Mouse (Mus musculus) forebrain, embryonic 12.5 days (tissue): ENCODE results near the gene Cldnd1. TPM values are rescaled to one million over a fixed set of nuclear protein-coding genes. Genes with fewer than 3 reads are reported as not detected.

Experiments
- ATAC-seq: fragments of 200-750 bp; cut with Nextera tagmentation; 2 replicates; pipeline ENCODE4 v1.8.0; 2017; ENCODE audit warnings: moderate TSS enrichment; ENCODE audit not compliant: low FRiP score
- H3K27ac ChIP-seq: fragments of 300-500 bp; sonication (generic); 2 replicates; pipeline ENCODE4 v1.5.1; 2016; ENCODE audit warnings: mild to moderate bottlenecking
- H3K27me3 ChIP-seq: fragments of 300-500 bp; sonication (generic); 2 replicates; pipeline ENCODE4 v1.6.1; 2016; ENCODE audit warnings: mild to moderate bottlenecking
- H3K36me3 ChIP-seq: fragments of 300-500 bp; sonication (generic); replicated peaks from 2 replicates; pipeline ENCODE4 v1.6.1; 2016; ENCODE audit warnings: mild to moderate bottlenecking
- H3K4me1 ChIP-seq: fragments of 300-500 bp; sonication (generic); 2 replicates; pipeline ENCODE4 v1.6.1; 2016
- H3K4me2 ChIP-seq: fragments of 300-500 bp; sonication (generic); 2 replicates; pipeline ENCODE4 v1.6.1; 2016; ENCODE audit warnings: mild to moderate bottlenecking, moderate library complexity
- H3K4me3 ChIP-seq: fragments of 300-500 bp; sonication (generic); replicated peaks from 2 replicates; pipeline ENCODE4 v1.5.1; 2016; ENCODE audit warnings: mild to moderate bottlenecking
- H3K9ac ChIP-seq: fragments of 300-500 bp; sonication (generic); 2 replicates; pipeline ENCODE4 v1.6.1; 2016; ENCODE audit warnings: mild to moderate bottlenecking
- H3K9me3 ChIP-seq: fragments of 300-500 bp; sonication (generic); 2 replicates; pipeline ENCODE4 v1.6.1; 2016
- WGBS: fragments of 180-500 bp; shearing (Covaris S2); methylation state at CpG from one replicate; pipeline ENCODE4 v1.1.7; 2016; 5-methylcytosine and 5-hydroxymethylcytosine counted together
- polyA plus RNA-seq: library from polyadenylated mRNA; unstranded; fragments of >200 nt; fragmentation: Nextera tagmentation; extraction: Ambion mirVana; gene quantifications from 2 replicates; pipeline ENCODE4 v1.2.1, GENCODE M21; 2016

Gene Cldnd1
- polyA plus RNA-seq: 104 and 115 TPM in 2 replicates

GRCm38 (mm10) chr16:58727477-58728131 lies at the start of gene Cldnd1:
Cldnd1 (plus strand) TSS chr16:58727910.
- H3K27ac ChIP-seq: peak within 1 kb of the TSS; percentile 76; the same call in 1 of the 2 replicates
- H3K4me2 ChIP-seq: peak within 1 kb of the TSS; percentile 62
- H3K27me3 ChIP-seq: no peaks in the 10 kb centered on the region
- H3K9ac ChIP-seq: peak within 1 kb of the TSS; percentile 78
- peaks cover 4% of the 10 kb centered on the region for H3K4me1 ChIP-seq
- H3K4me3 ChIP-seq: peak within 1 kb of the TSS; percentile 84
- ATAC-seq: peak; percentile 100
- 2% methylated on average over 34 of the region's 35 CpGs for WGBS
- peaks cover 27% of the 10 kb centered on the region for H3K36me3 ChIP-seq
- no peaks in the 10 kb centered on the region for H3K9me3 ChIP-seq

GRCm38 (mm10) chr16:58678660-58679059 lies 49.0 kb upstream of the Cldnd1 start:
- Histone ChIP-seq H3K27me3 (no peaks in the 10 kb centered on the region), H3K4me3 (no peak overlapping the region), H3K4me2 (no peak overlapping the region), H3K9me3 (no peaks in the 10 kb centered on the region), H3K4me1 (no peaks in the 10 kb centered on the region), H3K9ac (no peak overlapping the region), H3K27ac (no peak overlapping the region), H3K36me3 (peaks cover 29% of the 10 kb centered on the region)
- ATAC-seq: no peak
- 79% methylated on average over 7 of the region's 7 CpGs for WGBS

GRCm38 (mm10) chr16:58682046-58682445 lies 45.7 kb upstream of the Cldnd1 start:
- 94% methylated on average over 6 of the region's 6 CpGs for WGBS
- ATAC-seq: no peak
- no peak overlapping the region for H3K4me3 ChIP-seq

GRCm38 (mm10) chr16:58682870-58683269 lies 44.8 kb upstream of the Cldnd1 start:
- no peak overlapping the region for H3K4me2 ChIP-seq
- no peaks in the 10 kb centered on the region for H3K27me3 ChIP-seq
- H3K4me3 ChIP-seq: no peak overlapping the region
- no peaks in the 10 kb centered on the region for H3K9me3 ChIP-seq
- H3K27ac ChIP-seq: no peak overlapping the region
- WGBS: 80% methylated on average over 7 of the region's 7 CpGs
- H3K36me3 ChIP-seq: peaks cover 4% of the 10 kb centered on the region
- no peaks in the 10 kb centered on the region for H3K4me1 ChIP-seq
- no peak for ATAC-seq
- no peak overlapping the region for H3K9ac ChIP-seq

More at GRCm38 (mm10) chr16:58682046-58682445, 45.7 kb upstream of the Cldnd1 start:
- H3K4me1 ChIP-seq: no peaks in the 10 kb centered on the region
- H3K27ac ChIP-seq: no peak overlapping the region
- peaks cover 9% of the 10 kb centered on the region for H3K36me3 ChIP-seq
- no peaks in the 10 kb centered on the region for H3K9me3 ChIP-seq
- H3K27me3 ChIP-seq: no peaks in the 10 kb centered on the region
- H3K4me2 ChIP-seq: no peak overlapping the region
- H3K9ac ChIP-seq: no peak overlapping the region

GRCm38 (mm10) chr16:58683911-58684310 lies 43.8 kb upstream of the Cldnd1 start:
- Histone ChIP-seq H3K4me3 (no peak overlapping the region), H3K4me1 (no peaks in the 10 kb centered on the region), H3K9ac (no peak overlapping the region), H3K4me2 (no peak overlapping the region), H3K27ac (no peak overlapping the region), H3K9me3 (no peaks in the 10 kb centered on the region), H3K27me3 (no peaks in the 10 kb centered on the region), H3K36me3 (no peaks in the 10 kb centered on the region; the same call in 1 of the 2 replicates)
- ATAC-seq: no peak
- WGBS: 90% methylated on average over 4 of the region's 4 CpGs

- no peaks in the 10 kb centered on the region; the same call in 1 of the 2 replicates for H3K36me3 ChIP-seq
- H3K9ac ChIP-seq: no peak overlapping the region
- no peak overlapping the region for H3K4me3 ChIP-seq
- H3K9me3 ChIP-seq: no peaks in the 10 kb centered on the region
- no peaks in the 10 kb centered on the region for H3K4me1 ChIP-seq
- no peak overlapping the region for H3K27ac ChIP-seq
- H3K4me2 ChIP-seq: no peak overlapping the region
- no peaks in the 10 kb centered on the region for H3K27me3 ChIP-seq
- ATAC-seq: no peak
Observed at GRCm38 (mm10) chr16:58684537-58684936, 43.2 kb upstream of the Cldnd1 start.

- Histone ChIP-seq H3K27ac (no peak overlapping the region), H3K9ac (no peak overlapping the region), H3K4me3 (no peak overlapping the region), H3K9me3 (no peaks in the 10 kb centered on the region), H3K27me3 (no peaks in the 10 kb centered on the region), H3K4me1 (no peaks in the 10 kb centered on the region), H3K4me2 (no peak overlapping the region), H3K36me3 (no peaks in the 10 kb centered on the region; the same call in 1 of the 2 replicates)
- WGBS: 85% methylated on average over 20 of the region's 20 CpGs
- ATAC-seq: no peak
Observed at GRCm38 (mm10) chr16:58685548-58686537, 41.9 kb upstream of the Cldnd1 start.

- 100% methylated on average over 1 of the region's 1 CpGs for WGBS
- Histone ChIP-seq H3K9me3 (no peaks in the 10 kb centered on the region), H3K27ac (no peak overlapping the region), H3K4me1 (no peaks in the 10 kb centered on the region), H3K4me2 (no peak overlapping the region), H3K4me3 (no peak overlapping the region), H3K9ac (no peak overlapping the region), H3K27me3 (no peaks in the 10 kb centered on the region), H3K36me3 (no peaks in the 10 kb centered on the region)
- ATAC-seq: no peak
Observed at GRCm38 (mm10) chr16:58688534-58688933, 39.2 kb upstream of the Cldnd1 start.

GRCm38 (mm10) chr16:58689555-58690169 lies 38.0 kb upstream of the Cldnd1 start:
- H3K9ac ChIP-seq: no peak overlapping the region
- H3K27ac ChIP-seq: no peak overlapping the region
- no peaks in the 10 kb centered on the region for H3K9me3 ChIP-seq
- no peak for ATAC-seq
- H3K36me3 ChIP-seq: no peaks in the 10 kb centered on the region
- H3K4me3 ChIP-seq: no peak overlapping the region
- no peaks in the 10 kb centered on the region for H3K27me3 ChIP-seq
- H3K4me1 ChIP-seq: no peaks in the 10 kb centered on the region
- no peak overlapping the region for H3K4me2 ChIP-seq
- 89% methylated on average over 5 of the region's 5 CpGs for WGBS

- no peak overlapping the region for H3K27ac ChIP-seq
- H3K36me3 ChIP-seq: no peaks in the 10 kb centered on the region
- 82% methylated on average over 5 of the region's 5 CpGs for WGBS
- no peak overlapping the region for H3K9ac ChIP-seq
- H3K4me2 ChIP-seq: no peak overlapping the region
- no peak for ATAC-seq
- no peaks in the 10 kb centered on the region for H3K4me1 ChIP-seq
- no peak overlapping the region for H3K4me3 ChIP-seq
- H3K27me3 ChIP-seq: no peaks in the 10 kb centered on the region
- no peaks in the 10 kb centered on the region for H3K9me3 ChIP-seq
Observed at GRCm38 (mm10) chr16:58690322-58690732, 37.4 kb upstream of the Cldnd1 start.

GRCm38 (mm10) chr16:58694091-58694490 lies 33.6 kb upstream of the Cldnd1 start:
- ATAC-seq: no peak
- no peaks in the 10 kb centered on the region for H3K9me3 ChIP-seq
- H3K27ac ChIP-seq: no peak overlapping the region
- no peaks in the 10 kb centered on the region for H3K36me3 ChIP-seq
- 91% methylated on average over 5 of the region's 5 CpGs for WGBS
- no peak overlapping the region for H3K9ac ChIP-seq
- H3K27me3 ChIP-seq: no peaks in the 10 kb centered on the region
- H3K4me3 ChIP-seq: no peak overlapping the region
- no peak overlapping the region for H3K4me2 ChIP-seq
- no peaks in the 10 kb centered on the region for H3K4me1 ChIP-seq

- H3K4me1 ChIP-seq: no peaks in the 10 kb centered on the region
- WGBS: 91% methylated on average over 3 of the region's 3 CpGs
- H3K36me3 ChIP-seq: no peaks in the 10 kb centered on the region
- no peaks in the 10 kb centered on the region for H3K9me3 ChIP-seq
- H3K27me3 ChIP-seq: no peaks in the 10 kb centered on the region
- no peak for ATAC-seq
- H3K4me3 ChIP-seq: no peak overlapping the region
- no peak overlapping the region for H3K4me2 ChIP-seq
- no peak overlapping the region for H3K9ac ChIP-seq
- no peak overlapping the region for H3K27ac ChIP-seq
Observed at GRCm38 (mm10) chr16:58696796-58697195, 30.9 kb upstream of the Cldnd1 start.
